Mouse (Mus musculus) T-cell, adult 66 days (primary cell): ENCODE data around the gene Mup6. TPM values are rescaled to one million over a fixed set of nuclear protein-coding genes. Genes with fewer than 3 reads are reported as not detected.

Experiments
- total RNA-seq, 2 experiments: library from RNA; stranded (reverse); gene quantifications; 3 replicates in 1 of 2; 4 replicates in 1 of 2; pipeline ENCODE4 v1.2.4; 2023

The Mup6 gene
- not detected for total RNA-seq

GRCm38 (mm10) chr4:59963405-59964344, at the start of gene Mup6:
Gene Mup6, plus strand, starts transcription at chr4:59964294.

GRCm38 (mm10) chr4:59914608-59915403, 49.3 kb upstream of the Mup6 start, which contains the start of gene Slc46a2:
Gene Slc46a2, minus strand, starts transcription at chr4:59915056.

DNA sequence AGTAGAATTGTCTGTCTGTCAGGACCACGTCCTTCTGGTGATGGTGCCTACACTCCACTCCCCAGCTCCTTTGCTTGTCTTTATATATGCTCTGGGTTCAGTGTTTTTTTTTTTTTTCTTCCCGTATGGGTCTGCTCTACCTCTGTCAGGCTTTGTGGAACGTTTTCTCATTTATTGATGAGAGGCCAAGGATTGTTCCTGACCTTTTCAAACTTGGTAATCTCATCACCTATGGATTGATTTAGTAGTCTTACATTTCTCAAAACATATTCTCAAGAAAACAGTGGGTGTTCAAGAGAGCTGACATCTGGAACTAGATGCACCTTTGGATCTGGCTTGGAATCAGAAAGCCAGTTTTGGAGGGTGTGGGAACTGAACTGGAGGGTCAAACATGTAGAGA, 3.5 kb upstream of the Mup6 start, which contains the start of gene Mup4:
Mup4 (minus strand) TSS at position 101 of the 400 bp plus-strand sequence.

Other genes with a start within 250 kb of the Mup6 start
- gene Inip, start 162.7 kb upstream of the Mup6 start, total RNA-seq: 10 to 100 TPM; 32.8 to 35.8 TPM
- gene Snx30, start 158.5 kb upstream of the Mup6 start, total RNA-seq: 10 to 100 TPM; 13.5 to 18.0 TPM
- not detected for gene Slc46a2, start 49.2 kb upstream of the Mup6 start, total RNA-seq
- not detected for gene Mup4, start 3.6 kb upstream of the Mup6 start, total RNA-seq
- gene Mup7, start 106.2 kb downstream of the Mup6 start, total RNA-seq: not detected
- gene Mup2, start 190.0 kb downstream of the Mup6 start, total RNA-seq: not detected